Mouse (Mus musculus) activated CD4-positive, CD25-positive, alpha-beta regulatory T cell, adult 4 months (primary cell): ENCODE results near the gene Nat14. TPM values are rescaled to one million over a fixed set of nuclear protein-coding genes. Genes with fewer than 3 reads are reported as not detected.

Source experiments
- ATAC-seq: one replicate; pipeline ENCODE4 v1.8.0; 2017
- polyA plus RNA-seq, 2 experiments: library from polyadenylated mRNA; unstranded; fragments of 100-300 nt; shearing (Covaris generic); gene quantifications; one replicate each; pipeline ENCODE4 v1.2.1; 2017

Gene Nat14
- polyA plus RNA-seq, 2 experiments from 2014 or later, result not detected

DNA sequence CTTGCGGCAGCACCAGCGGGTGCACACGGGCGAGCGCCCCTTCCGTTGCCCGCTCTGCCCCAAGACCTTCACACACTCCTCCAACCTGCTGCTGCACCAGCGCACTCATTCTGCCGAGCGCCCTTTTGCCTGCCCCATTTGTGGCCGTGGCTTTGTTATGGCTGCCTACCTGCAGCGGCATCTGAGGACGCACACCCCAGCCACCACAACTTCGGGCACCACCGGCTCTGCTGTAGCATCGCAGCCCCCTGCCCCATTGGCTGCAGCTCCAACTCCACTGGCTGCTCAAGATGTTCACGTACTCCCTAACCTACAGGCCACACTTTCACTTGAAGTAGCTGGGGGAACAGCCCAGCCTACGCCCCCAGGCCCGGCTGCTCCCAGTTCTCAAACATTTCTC, 1.3 kb upstream of the Nat14 start:
- ATAC-seq, result no peak

DNA sequence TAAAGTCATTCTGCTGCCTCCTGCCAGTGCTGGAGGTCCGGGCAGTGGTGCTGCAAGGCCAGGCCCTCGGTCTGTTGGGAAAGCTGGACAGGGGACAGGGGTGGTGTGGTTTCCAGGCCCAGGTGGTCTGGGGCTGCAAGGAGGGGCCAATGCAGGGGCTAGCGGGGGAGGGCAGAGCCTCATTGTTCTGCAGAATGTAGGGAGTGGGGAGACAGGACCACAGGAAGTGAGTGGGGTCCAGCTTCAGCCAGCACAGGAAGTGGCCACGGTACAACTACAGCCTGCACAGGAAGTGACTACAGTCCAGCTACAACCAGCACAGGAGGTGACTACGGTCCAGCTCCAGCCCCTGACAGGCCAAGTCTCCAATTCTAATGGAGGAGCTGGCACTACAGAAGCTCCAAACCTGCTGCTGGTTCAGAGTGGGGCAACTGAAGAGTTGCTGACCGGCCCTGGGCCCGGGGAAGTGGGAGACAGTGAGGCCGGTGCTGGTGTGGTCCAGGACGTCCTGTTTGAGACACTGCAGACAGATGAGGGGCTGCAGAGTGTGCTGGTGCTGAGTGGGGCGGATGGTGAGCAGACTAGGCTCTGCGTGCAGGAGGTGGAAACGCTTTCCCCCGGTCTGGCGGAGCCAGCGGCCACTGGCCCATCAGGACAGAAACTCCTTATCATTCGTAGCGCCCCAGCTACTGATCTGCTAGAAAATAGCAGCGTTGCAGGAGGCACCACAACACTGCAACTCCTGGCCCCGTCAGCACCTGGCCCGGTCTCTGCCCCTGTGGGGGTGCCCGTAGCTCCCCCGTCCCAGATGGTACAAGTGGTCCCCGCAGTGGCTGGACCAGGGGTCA, 628 bp upstream of the Nat14 start:
- no peak for ATAC-seq

DNA sequence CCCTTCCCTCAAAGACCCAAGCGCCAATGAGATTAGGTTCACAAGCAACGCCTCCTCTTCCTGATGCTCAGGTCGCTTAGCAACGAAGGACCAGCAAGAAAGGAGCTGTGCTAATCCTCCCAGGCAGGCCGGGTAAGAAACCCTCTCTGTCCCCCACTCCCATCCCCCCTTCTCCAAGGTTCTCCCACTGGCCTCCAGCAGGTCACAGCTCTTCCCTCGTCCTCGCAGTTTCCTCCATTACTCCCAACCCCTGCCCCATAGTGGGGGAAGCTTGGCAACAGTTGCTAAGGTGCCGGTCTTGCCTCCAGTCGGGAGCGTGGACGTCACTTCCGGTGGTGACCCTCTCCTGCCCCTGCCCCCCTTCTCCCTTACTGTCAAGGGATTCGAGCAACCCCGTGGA, 680 bp downstream of the Nat14 start:
- ATAC-seq, result peak; percentile 74

- no peak for ATAC-seq
Measured at GRCm38 (mm10) chr7:4922931-4923565, 1.2 kb downstream of the Nat14 start.

DNA sequence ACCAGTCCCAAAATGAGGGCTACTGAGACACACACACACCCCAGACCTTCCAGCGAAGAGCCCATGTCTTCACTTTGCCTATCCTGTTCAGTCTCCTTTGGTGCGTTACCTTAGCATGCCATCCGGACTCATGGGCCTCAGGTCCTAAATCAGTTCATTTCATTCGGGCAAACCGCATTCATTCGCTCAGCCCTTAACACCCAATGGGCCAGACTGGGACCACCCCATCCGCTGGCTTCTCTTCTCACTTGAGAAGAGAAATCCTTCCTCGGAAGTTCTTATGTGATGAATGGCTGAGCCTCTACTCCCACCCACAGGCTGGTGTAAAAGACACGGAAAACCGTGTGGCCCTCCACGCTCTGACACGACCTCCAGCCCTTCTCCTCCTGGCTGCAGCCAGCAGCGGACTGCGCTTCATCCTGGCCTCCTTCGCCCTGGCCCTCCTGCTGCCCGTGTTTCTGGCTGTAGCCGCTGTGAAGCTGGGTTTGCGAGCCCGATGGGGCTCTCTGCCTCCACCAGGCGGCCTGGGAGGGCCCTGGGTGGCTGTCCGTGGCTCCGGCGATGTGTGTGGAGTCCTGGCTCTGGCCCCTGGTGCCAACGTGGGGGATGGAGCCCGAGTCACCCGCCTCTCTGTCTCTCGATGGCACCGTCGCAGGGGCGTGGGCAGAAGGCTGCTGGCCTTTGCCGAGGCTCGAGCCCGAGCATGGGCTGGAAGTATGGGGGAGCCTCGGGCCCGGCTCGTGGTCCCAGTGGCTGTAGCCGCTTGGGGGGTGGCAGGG, 1.9 kb downstream of the Nat14 start:
- ATAC-seq, result no peak

GRCm38 (mm10) chr7:4924483-4924882, 2.7 kb downstream of the Nat14 start:
- ATAC-seq, result no peak

DNA sequence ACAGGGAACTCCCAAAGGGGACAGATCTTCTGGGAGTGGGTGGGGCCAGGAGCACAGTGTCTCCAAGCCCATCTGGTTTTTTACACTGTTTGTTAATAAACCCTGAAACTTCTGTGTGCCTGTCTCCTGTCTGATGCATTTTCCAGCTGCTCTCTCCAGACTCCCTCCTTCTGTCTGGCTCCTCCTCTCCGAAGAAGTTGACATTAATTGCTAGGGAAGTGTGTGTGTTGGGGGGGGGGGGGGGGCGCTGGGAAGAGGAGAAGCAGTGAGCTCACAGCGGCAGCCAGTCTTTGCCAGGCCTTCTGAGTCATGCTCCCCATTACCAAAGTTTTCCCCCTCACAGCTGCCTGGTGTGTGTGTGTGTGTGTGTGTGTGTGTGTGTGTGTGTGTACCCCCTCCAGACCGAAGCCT, 3.1 kb downstream of the Nat14 start:
- ATAC-seq, result no peak

GRCm38 (mm10) chr7:4925441-4926381, 3.9 kb downstream of the Nat14 start, which contains the start of gene Ssc5d:
Gene Ssc5d (plus strand): TSS chr7:4925785.
- no peak for ATAC-seq

DNA sequence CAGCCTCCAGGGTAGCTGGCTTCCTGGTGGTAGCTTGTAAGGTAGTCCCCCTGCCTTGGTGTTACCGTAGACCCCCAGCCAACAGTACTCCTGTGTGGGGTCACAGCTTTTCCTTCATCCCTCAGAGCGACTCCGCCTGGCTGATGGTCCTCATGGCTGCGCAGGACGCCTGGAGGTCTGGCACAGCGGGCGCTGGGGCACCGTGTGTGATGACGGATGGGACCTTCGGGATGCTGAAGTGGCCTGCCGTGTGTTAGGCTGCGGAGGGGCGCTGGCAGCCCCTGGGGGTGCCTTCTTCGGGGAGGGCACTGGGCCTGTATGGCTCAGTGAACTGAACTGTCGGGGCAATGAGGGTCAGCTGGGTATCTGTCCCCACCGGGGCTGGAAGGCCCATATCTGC, 5.0 kb downstream of the Nat14 start:
- no peak for ATAC-seq

- no peak for ATAC-seq
Measured at GRCm38 (mm10) chr7:4927711-4928110, 5.9 kb downstream of the Nat14 start.

- no peak for ATAC-seq
Measured at GRCm38 (mm10) chr7:4928323-4928722, 6.5 kb downstream of the Nat14 start.

- no peak for ATAC-seq
Measured at GRCm38 (mm10) chr7:4933103-4933502, 11.3 kb downstream of the Nat14 start.

- ATAC-seq, result no peak
Measured at GRCm38 (mm10) chr7:4934160-4934914, 12.5 kb downstream of the Nat14 start.

GRCm38 (mm10) chr7:4936832-4937231, 15.0 kb downstream of the Nat14 start:
- no peak for ATAC-seq

DNA sequence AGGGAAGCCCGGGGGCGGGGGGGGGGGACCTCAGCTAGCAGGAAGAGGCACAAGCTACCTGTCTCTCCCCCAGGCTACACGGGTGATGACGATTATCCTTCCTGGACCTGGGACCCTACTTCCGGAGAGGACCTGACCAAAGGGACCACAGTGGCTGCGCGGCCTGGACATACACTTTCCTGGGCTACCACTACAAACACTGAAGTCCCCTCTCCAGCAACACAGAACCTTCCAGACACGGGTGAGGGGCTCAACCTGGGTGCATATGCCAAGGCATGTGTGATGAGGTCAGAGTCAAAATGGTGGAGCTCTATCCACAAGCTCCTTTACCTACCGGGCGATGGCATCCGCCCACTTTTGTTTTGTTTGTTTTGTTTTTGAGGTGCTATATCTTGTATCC, 15.6 kb downstream of the Nat14 start:
- no peak for ATAC-seq

DNA sequence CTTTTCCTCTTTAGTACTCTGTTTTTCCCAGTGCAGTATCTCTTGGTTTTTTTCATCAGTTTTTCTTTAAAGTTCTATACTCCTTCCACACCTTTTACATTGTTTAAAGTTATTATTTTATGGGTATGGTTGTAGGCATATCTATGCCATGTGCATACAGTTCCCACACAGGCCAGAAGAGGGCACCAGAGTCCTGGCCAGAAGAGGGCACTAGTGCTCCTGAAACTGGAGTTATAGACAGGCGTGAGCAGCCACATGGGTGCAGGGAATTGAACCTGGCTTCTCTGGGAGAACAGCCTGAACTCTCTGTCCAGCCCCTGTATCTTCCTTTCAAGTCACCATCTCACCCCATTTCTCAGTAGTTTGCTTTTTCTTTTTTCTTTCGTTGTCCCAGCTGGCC, 16.6 kb downstream of the Nat14 start:
- ATAC-seq, result peak; percentile 38

GRCm38 (mm10) chr7:4940068-4940479, 18.2 kb downstream of the Nat14 start:
- ATAC-seq, result peak; percentile 45

DNA sequence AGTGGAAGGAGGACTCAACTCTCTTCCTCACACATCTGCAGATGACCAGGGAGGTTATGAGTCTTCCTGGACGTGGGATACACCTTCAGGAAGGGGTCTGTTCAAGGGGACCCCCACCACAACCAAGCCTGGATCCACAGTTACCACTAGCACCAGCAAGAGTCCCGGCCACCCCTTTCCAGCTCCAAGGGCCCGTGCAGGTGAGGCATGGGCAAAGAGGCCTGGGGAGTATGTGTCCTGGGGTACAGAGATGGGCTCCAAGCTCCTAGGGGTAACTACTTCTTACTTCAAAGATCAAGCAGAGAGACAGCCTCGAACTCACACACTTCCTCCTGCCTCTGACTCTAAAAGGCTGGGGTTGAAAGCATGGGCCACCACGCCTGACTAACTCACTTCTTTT, 20.8 kb downstream of the Nat14 start:
- ATAC-seq, result no peak

DNA sequence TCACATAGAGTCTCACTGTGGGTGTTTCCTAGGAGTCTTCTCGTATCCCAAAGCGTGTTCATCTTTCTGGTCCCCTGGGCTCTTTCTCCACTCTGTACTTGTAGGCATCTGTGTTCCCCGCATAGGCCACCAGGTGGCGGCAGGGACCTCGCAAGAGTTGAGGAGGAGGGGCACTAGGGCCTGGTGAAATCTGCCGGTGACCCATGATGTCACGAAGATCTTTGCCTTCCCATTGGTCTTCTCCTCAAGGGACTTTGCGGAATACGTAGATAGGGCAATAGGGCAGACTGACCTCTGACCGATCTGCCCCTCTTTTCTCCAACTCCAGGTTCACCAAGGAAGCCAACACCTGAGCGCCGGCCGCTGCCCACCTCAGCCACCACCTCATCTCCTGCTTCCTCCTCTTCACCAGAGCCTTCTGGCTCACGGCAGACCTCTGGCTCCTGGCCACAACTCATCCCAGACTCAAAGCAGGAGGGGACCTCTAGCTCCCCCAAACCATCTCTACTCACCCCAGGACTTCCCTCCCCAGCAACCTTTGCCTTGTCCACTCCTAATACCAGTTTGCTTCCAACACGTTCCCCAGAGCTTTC, 21.5 kb downstream of the Nat14 start:
- peak; percentile 90 for ATAC-seq

- ATAC-seq, result no peak
Measured at GRCm38 (mm10) chr7:4947855-4948254, 26.0 kb downstream of the Nat14 start.

- ATAC-seq, result peak; percentile 72
Measured at GRCm38 (mm10) chr7:4948386-4948785, 26.6 kb downstream of the Nat14 start.
